Mouse (Mus musculus) forebrain, embryonic 11.5 days (tissue): ENCODE results near the gene Naga. TPM values are rescaled to one million over a fixed set of nuclear protein-coding genes. Genes with fewer than 3 reads are reported as not detected.

Source experiments
- ATAC-seq: fragments of 200-750 bp; cut with Nextera tagmentation; replicated peaks from 2 replicates; pipeline ENCODE4 v1.8.0; 2017; ENCODE audit warnings: moderate TSS enrichment; ENCODE audit not compliant: low FRiP score
- DNase-seq: peaks from one replicate; pipeline ENCODE4 v3.0.0-alpha.2; 2017; ENCODE audit warnings: low spot score
- H3K27ac ChIP-seq: fragments of 300-500 bp; sonication (generic); 2 replicates; pipeline ENCODE4 v1.5.1; 2014; ENCODE audit warnings: low read depth, low read length
- H3K27me3 ChIP-seq: fragments of 300-500 bp; sonication (generic); 2 replicates; pipeline ENCODE4 v1.6.1; 2014; ENCODE audit warnings: mild to moderate bottlenecking, low read length, mixed read lengths; ENCODE audit not compliant: control insufficient read depth, insufficient read depth
- H3K36me3 ChIP-seq: fragments of 300-500 bp; sonication (generic); 2 replicates; pipeline ENCODE4 v1.6.1; 2014; ENCODE audit warnings: mild to moderate bottlenecking, low read length, moderate library complexity, mixed read lengths; ENCODE audit not compliant: control insufficient read depth, insufficient read depth
- H3K4me1 ChIP-seq: fragments of 300-500 bp; sonication (generic); replicated peaks from 2 replicates; pipeline ENCODE4 v1.6.1; 2014; ENCODE audit warnings: low read length, mixed read lengths; ENCODE audit not compliant: control insufficient read depth, insufficient read depth
- H3K4me2 ChIP-seq: fragments of 300-500 bp; sonication (generic); 2 replicates; pipeline ENCODE4 v1.6.1; 2014; ENCODE audit warnings: low read depth, mild to moderate bottlenecking, low read length, moderate library complexity, mixed read lengths; ENCODE audit not compliant: severe bottlenecking
- H3K4me3 ChIP-seq: fragments of 300-500 bp; sonication (generic); 2 replicates; pipeline ENCODE4 v1.5.1; 2014; ENCODE audit warnings: low read depth, low read length
- H3K9ac ChIP-seq: fragments of 300-500 bp; sonication (generic); 2 replicates; pipeline ENCODE4 v1.6.1; 2014; ENCODE audit warnings: low read length
- H3K9me3 ChIP-seq: fragments of 300-500 bp; sonication (generic); 2 replicates; pipeline ENCODE4 v1.6.1; 2016; ENCODE audit warnings: low read length, mixed read lengths; ENCODE audit not compliant: control insufficient read depth
- WGBS: fragments of 180-500 bp; shearing (Covaris S2); extraction: QIAGEN DNeasy Blood & Tissue Kit; methylation state at CpG from one replicate; pipeline ENCODE4 v1.1.7; 2014; 5-methylcytosine and 5-hydroxymethylcytosine counted together
- polyA plus RNA-seq: library from polyadenylated mRNA; unstranded; fragments of >200 nt; fragmentation: Nextera tagmentation; extraction: Ambion mirVana; gene quantifications from 2 replicates; pipeline ENCODE4 v1.2.1, GENCODE M21; 2014

Naga gene
- polyA plus RNA-seq, 1 experiment from 2014 or later: 23.5 TPM

- Histone ChIP-seq H3K4me2 (no peak overlapping the region), H3K27me3 (peaks cover 4% of the 10 kb centered on the region; the same call in 1 of the 2 replicates), H3K4me1 (peaks cover 7% of the 10 kb centered on the region; the same call in 1 of the 2 replicates), H3K27ac (no peak overlapping the region), H3K9me3 (no peaks in the 10 kb centered on the region), H3K9ac (no peak overlapping the region), H3K36me3 (no peaks in the 10 kb centered on the region), H3K4me3 (no peak overlapping the region)
- DNase-seq (no peak), ATAC-seq (no peak)
- WGBS: 96% methylated on average over 4 of the region's 4 CpGs
Observed at GRCm38 (mm10) chr15:82335194-82335593, 3.5 kb downstream of the Naga start.

- DNase-seq (no peak), ATAC-seq (no peak)
- Histone ChIP-seq H3K9me3 (no peaks in the 10 kb centered on the region), H3K27me3 (no peaks in the 10 kb centered on the region), H3K9ac (no peak overlapping the region), H3K36me3 (no peaks in the 10 kb centered on the region; the same call in 1 of the 2 replicates), H3K4me3 (no peak overlapping the region), H3K4me1 (no peaks in the 10 kb centered on the region), H3K27ac (no peak overlapping the region), H3K4me2 (no peak overlapping the region)
- WGBS: 87% methylated on average over 2 of the region's 2 CpGs
Observed at GRCm38 (mm10) chr15:82325382-82325781, 13.3 kb downstream of the Naga start.

GRCm38 (mm10) chr15:82322195-82322594, 16.5 kb downstream of the Naga start:
- Histone ChIP-seq H3K27ac (no peak overlapping the region), H3K9me3 (no peaks in the 10 kb centered on the region)

GRCm38 (mm10) chr15:82319613-82320012, 19.1 kb downstream of the Naga start:
- H3K27me3 ChIP-seq: no peaks in the 10 kb centered on the region
- H3K27ac ChIP-seq: no peak overlapping the region
- H3K36me3 ChIP-seq: no peaks in the 10 kb centered on the region
- no peak for ATAC-seq
- no peak overlapping the region for H3K4me3 ChIP-seq
- WGBS: 91% methylated on average over 1 of the region's 1 CpGs
- H3K9me3 ChIP-seq: no peaks in the 10 kb centered on the region
- H3K4me1 ChIP-seq: no peaks in the 10 kb centered on the region
- H3K9ac ChIP-seq: no peak overlapping the region
- no peak for DNase-seq
- no peak overlapping the region for H3K4me2 ChIP-seq

More at GRCm38 (mm10) chr15:82322195-82322594, 16.5 kb downstream of the Naga start:
- 78% methylated on average over 8 of the region's 8 CpGs for WGBS
- Histone ChIP-seq H3K4me3 (no peak overlapping the region), H3K4me2 (no peak overlapping the region), H3K36me3 (no peaks in the 10 kb centered on the region), H3K9ac (no peak overlapping the region), H3K27me3 (no peaks in the 10 kb centered on the region), H3K4me1 (no peaks in the 10 kb centered on the region)
- ATAC-seq (no peak), DNase-seq (no peak)

- no peak overlapping the region for H3K27ac ChIP-seq
- no peaks in the 10 kb centered on the region for H3K36me3 ChIP-seq
- H3K9me3 ChIP-seq: no peaks in the 10 kb centered on the region
- no peak overlapping the region for H3K4me3 ChIP-seq
- no peaks in the 10 kb centered on the region for H3K4me1 ChIP-seq
- no peaks in the 10 kb centered on the region for H3K27me3 ChIP-seq
- H3K4me2 ChIP-seq: no peak overlapping the region
- 88% methylated on average over 6 of the region's 6 CpGs for WGBS
- ATAC-seq: no peak
- H3K9ac ChIP-seq: no peak overlapping the region
- no peak for DNase-seq
Observed at GRCm38 (mm10) chr15:82317839-82318238, 20.9 kb downstream of the Naga start.

- WGBS: 92% methylated on average over 3 of the region's 3 CpGs
- no peak for ATAC-seq
- Histone ChIP-seq H3K27ac (no peak overlapping the region), H3K4me1 (no peaks in the 10 kb centered on the region), H3K36me3 (no peaks in the 10 kb centered on the region), H3K9me3 (no peaks in the 10 kb centered on the region), H3K27me3 (no peaks in the 10 kb centered on the region; the same call in 1 of the 2 replicates), H3K4me3 (no peak overlapping the region), H3K4me2 (no peak overlapping the region), H3K9ac (no peak overlapping the region)
- no peak for DNase-seq
Observed at GRCm38 (mm10) chr15:82308416-82308815, 30.3 kb downstream of the Naga start.

- H3K4me2 ChIP-seq: no peak overlapping the region
- no peaks in the 10 kb centered on the region for H3K9me3 ChIP-seq
- no peaks in the 10 kb centered on the region for H3K4me1 ChIP-seq
- H3K4me3 ChIP-seq: no peak overlapping the region
- no peak overlapping the region for H3K9ac ChIP-seq
- no peaks in the 10 kb centered on the region for H3K36me3 ChIP-seq
- H3K27ac ChIP-seq: no peak overlapping the region
- ATAC-seq: no peak
- 74% methylated on average over 3 of the region's 3 CpGs for WGBS
- H3K27me3 ChIP-seq: no peaks in the 10 kb centered on the region; the same call in 1 of the 2 replicates
- DNase-seq: no peak
Observed at GRCm38 (mm10) chr15:82307107-82307506, 31.6 kb downstream of the Naga start.

- Histone ChIP-seq H3K9me3 (no peaks in the 10 kb centered on the region), H3K36me3 (no peaks in the 10 kb centered on the region), H3K9ac (no peak within 1 kb of the TSS), H3K4me1 (no peaks in the 10 kb centered on the region), H3K27ac (no peak within 1 kb of the TSS), H3K4me2 (no peak within 1 kb of the TSS), H3K27me3 (no peaks in the 10 kb centered on the region), H3K4me3 (no peak within 1 kb of the TSS)
- ATAC-seq (0 out of 2 replicates have a peak, but pooled peaks have one; percentile 49), DNase-seq (no peak)
- 62% methylated on average over 39 of the region's 39 CpGs for WGBS
Observed at GRCm38 (mm10) chr15:82298764-82299561, 39.8 kb downstream of the Naga start, which contains the start of gene Wbp2nl. TSS of gene Wbp2nl (plus strand) at chr15:82298954.

GRCm38 (mm10) chr15:82294059-82294458, 44.7 kb downstream of the Naga start:
- ATAC-seq (0 out of 2 replicates have a peak, but pooled peaks have one; percentile 37), DNase-seq (no peak)
- H3K27ac ChIP-seq: no peak overlapping the region
- H3K9ac ChIP-seq: no peak overlapping the region
- H3K27me3 ChIP-seq: no peaks in the 10 kb centered on the region
- H3K4me1 ChIP-seq: peaks cover 8% of the 10 kb centered on the region
- H3K4me3 ChIP-seq: no peak overlapping the region
- 51% methylated on average over 8 of the region's 8 CpGs for WGBS
- no peaks in the 10 kb centered on the region for H3K9me3 ChIP-seq
- H3K36me3 ChIP-seq: peaks cover 11% of the 10 kb centered on the region; the same call in 1 of the 2 replicates
- no peak overlapping the region for H3K4me2 ChIP-seq
